Comparison of ENCODE assay signal across 7 mouse cellular contexts in the genomic region with DNA sequence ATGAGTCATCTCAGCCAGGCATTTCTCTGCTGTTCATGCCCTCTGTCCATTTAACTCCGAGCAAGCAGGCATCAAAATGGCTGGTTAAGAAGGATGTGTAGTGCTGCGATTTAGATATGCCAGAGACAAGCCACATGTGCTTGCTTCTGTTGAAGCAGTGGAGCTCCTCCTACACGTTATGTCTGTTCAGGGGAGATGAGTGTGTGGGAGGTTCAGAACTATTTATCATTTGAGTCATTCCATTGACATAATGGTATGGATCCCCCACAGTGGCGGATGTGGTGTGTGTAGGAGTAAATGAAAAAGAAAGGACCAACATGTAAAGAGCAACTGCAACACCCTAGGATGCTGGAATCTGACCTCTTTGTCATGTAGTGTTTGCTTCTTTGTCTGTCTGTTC.
DNase-seq lines count a peak whose midpoint lies in the region; ATAC-seq lines count a peak whose summit lies in the region.

No protein-coding gene starts in this region.

- peak; percentile 9 for DNase-seq in CD4-positive, CD25-positive, alpha-beta regulatory T cell, adult 2 months (ENCODE audit: low read depth, low spot score)
- peak; percentile 42 for DNase-seq in ES-CJ7 (ENCODE audit: low read depth, low spot score)
- peak; percentile 1 to 5 for DNase-seq in left cerebral cortex, adult 9 months (ENCODE audit: low spot score in 2 of 2)
- peak; percentile 2 to 7 for DNase-seq in right cerebral cortex, adult 2 months (ENCODE audit: low spot score in 2 of 2)

- peak; percentile 40 for ATAC-seq in activated CD4-positive, CD25-positive, alpha-beta regulatory T cell, adult 4 months
- peak; percentile 87 for ATAC-seq in frontal cortex, adult (ENCODE audit: low TSS enrichment)
- ATAC-seq in inflammation-experienced regulatory T-cells, adult 6 months, result peak; percentile 43

Comparison
In these comparisons a context has a peak if more than half of its experiments do, and no peak if none do; other contexts are left out.
1. Peak in every context shown above with its lines: DNase-seq and ATAC-seq.